Mouse (Mus musculus): Measurements from ENCODE around the gene Aes. TPM values are rescaled to one million over a fixed set of nuclear protein-coding genes. Genes with fewer than 3 reads are reported as not detected.

The Aes gene
- polyA plus RNA-seq, 1 experiment from 2014 or later: 515 TPM

GRCm38 (mm10) chr10:81599630-81600029 is 40.3 kb downstream of the Aes start:
- DNase-seq (ENCODE audit: low spot score) (no peak), ATAC-seq (replicated peaks; ENCODE audit: low FRiP score, low TSS enrichment, low read depth) (no peak)
- H3K4me2 ChIP-seq (ENCODE audit: low read length): no peak overlapping the region
- H3K4me3 ChIP-seq (ENCODE audit: low read depth, low read length): no peak overlapping the region
- 71% methylated on average over 5 of the region's 5 CpGs for WGBS
- H3K27ac ChIP-seq (ENCODE audit: low read depth): no peak overlapping the region
- H3K9me3 ChIP-seq (ENCODE audit: control insufficient read depth, low read length): no peaks in the 10 kb centered on the region
- no peaks in the 10 kb centered on the region for H3K36me3 ChIP-seq (ENCODE audit: control insufficient read depth, insufficient read depth, low read length)
- H3K4me1 ChIP-seq (replicated peaks; ENCODE audit: control insufficient read depth, insufficient read depth, low read length): peaks cover 50% of the 10 kb centered on the region
- H3K27me3 ChIP-seq (replicated peaks; ENCODE audit: control insufficient read depth, insufficient read depth, low read length): 0 out of 2 replicates have a peak, but pooled peaks cover 4% of the 10 kb centered on the region
- H3K9ac ChIP-seq (ENCODE audit: low read length): no peak overlapping the region

GRCm38 (mm10) chr10:81600096-81600495 is 40.8 kb downstream of the Aes start:
- WGBS: 57% methylated on average over 10 of the region's 10 CpGs
- Histone ChIP-seq H3K4me3 (ENCODE audit: low read depth, low read length) (no peak overlapping the region), H3K36me3 (ENCODE audit: control insufficient read depth, insufficient read depth, low read length) (no peaks in the 10 kb centered on the region), H3K27ac (ENCODE audit: low read depth) (no peak overlapping the region), H3K9me3 (ENCODE audit: control insufficient read depth, low read length) (no peaks in the 10 kb centered on the region), H3K9ac (ENCODE audit: low read length) (no peak overlapping the region), H3K4me1 (replicated peaks; ENCODE audit: control insufficient read depth, insufficient read depth, low read length) (peaks cover 52% of the 10 kb centered on the region), H3K4me2 (ENCODE audit: low read length) (no peak overlapping the region; the same call in 1 of the 2 replicates), H3K27me3 (replicated peaks; ENCODE audit: control insufficient read depth, insufficient read depth, low read length) (0 out of 2 replicates have a peak, but pooled peaks cover 2% of the 10 kb centered on the region)
- ATAC-seq (replicated peaks; ENCODE audit: low FRiP score, low TSS enrichment, low read depth) (no peak), DNase-seq (ENCODE audit: low spot score) (no peak)

- ATAC-seq (replicated peaks; ENCODE audit: low FRiP score, low TSS enrichment, low read depth): peak; percentile 89
- Histone ChIP-seq H3K9ac (ENCODE audit: low read length) (no peak within 1 kb of the TSS; the same call in 1 of the 2 replicates), H3K36me3 (ENCODE audit: control insufficient read depth, insufficient read depth, low read length) (no peaks in the 10 kb centered on the region), H3K4me3 (ENCODE audit: low read depth, low read length) (peak within 1 kb of the TSS; percentile 17), H3K27ac (ENCODE audit: low read depth) (peak within 1 kb of the TSS; percentile 27; the same call in 1 of the 2 replicates), H3K27me3 (replicated peaks; ENCODE audit: control insufficient read depth, insufficient read depth, low read length) (no peaks in the 10 kb centered on the region), H3K4me2 (ENCODE audit: low read length) (peak within 1 kb of the TSS; percentile 54), H3K4me1 (replicated peaks; ENCODE audit: control insufficient read depth, insufficient read depth, low read length) (peaks cover 45% of the 10 kb centered on the region), H3K9me3 (ENCODE audit: control insufficient read depth, low read length) (no peaks in the 10 kb centered on the region)
- DNase-seq (ENCODE audit: low spot score): peak; percentile 100
- WGBS: 1% methylated on average over 28 of the region's 28 CpGs
Observed at GRCm38 (mm10) chr10:81600738-81601203, 41.5 kb downstream of the Aes start, which contains the start of gene Tle6. Gene Tle6 (minus strand): TSS chr10:81601073.

GRCm38 (mm10) chr10:81601396-81601905 is 42.2 kb downstream of the Aes start:
- Histone ChIP-seq H3K9ac (ENCODE audit: low read length) (no peak overlapping the region; the same call in 1 of the 2 replicates), H3K36me3 (ENCODE audit: control insufficient read depth, insufficient read depth, low read length) (no peaks in the 10 kb centered on the region), H3K4me1 (replicated peaks; ENCODE audit: control insufficient read depth, insufficient read depth, low read length) (peaks cover 40% of the 10 kb centered on the region), H3K4me3 (ENCODE audit: low read depth, low read length) (0 out of 2 replicates have a peak overlapping the region, but pooled peaks have one; percentile 17), H3K9me3 (ENCODE audit: control insufficient read depth, low read length) (no peaks in the 10 kb centered on the region), H3K27me3 (replicated peaks; ENCODE audit: control insufficient read depth, insufficient read depth, low read length) (no peaks in the 10 kb centered on the region), H3K4me2 (ENCODE audit: low read length) (peak overlapping the region; percentile 54), H3K27ac (ENCODE audit: low read depth) (peak overlapping the region; percentile 27; the same call in 1 of the 2 replicates)
- 27% methylated on average over 7 of the region's 7 CpGs for WGBS
- no peak for ATAC-seq (replicated peaks; ENCODE audit: low FRiP score, low TSS enrichment, low read depth)
- no peak for DNase-seq (ENCODE audit: low spot score)

GRCm38 (mm10) chr10:81602741-81603151 is 43.5 kb downstream of the Aes start:
- H3K27ac ChIP-seq (ENCODE audit: low read depth): no peak overlapping the region
- H3K9me3 ChIP-seq (ENCODE audit: control insufficient read depth, low read length): no peaks in the 10 kb centered on the region
- H3K27me3 ChIP-seq (replicated peaks; ENCODE audit: control insufficient read depth, insufficient read depth, low read length): no peaks in the 10 kb centered on the region
- peaks cover 32% of the 10 kb centered on the region for H3K4me1 ChIP-seq (replicated peaks; ENCODE audit: control insufficient read depth, insufficient read depth, low read length)
- WGBS: 19% methylated on average over 4 of the region's 4 CpGs
- H3K9ac ChIP-seq (ENCODE audit: low read length): no peak overlapping the region
- H3K36me3 ChIP-seq (ENCODE audit: control insufficient read depth, insufficient read depth, low read length): no peaks in the 10 kb centered on the region
- H3K4me2 ChIP-seq (ENCODE audit: low read length): no peak overlapping the region
- H3K4me3 ChIP-seq (ENCODE audit: low read depth, low read length): no peak overlapping the region
- DNase-seq (ENCODE audit: low spot score) (peak; percentile 72), ATAC-seq (replicated peaks; ENCODE audit: low FRiP score, low TSS enrichment, low read depth) (no peak)

GRCm38 (mm10) chr10:81604019-81604967 is 45.0 kb downstream of the Aes start:
- no peak overlapping the region for H3K9ac ChIP-seq (ENCODE audit: low read length)
- no peak overlapping the region for H3K27ac ChIP-seq (ENCODE audit: low read depth)
- no peaks in the 10 kb centered on the region for H3K36me3 ChIP-seq (ENCODE audit: control insufficient read depth, insufficient read depth, low read length)
- H3K4me2 ChIP-seq (ENCODE audit: low read length): peak overlapping the region; percentile 49
- H3K9me3 ChIP-seq (ENCODE audit: control insufficient read depth, low read length): no peaks in the 10 kb centered on the region
- no peak for ATAC-seq (replicated peaks; ENCODE audit: low FRiP score, low TSS enrichment, low read depth)
- WGBS: 76% methylated on average over 12 of the region's 12 CpGs
- H3K4me3 ChIP-seq (ENCODE audit: low read depth, low read length): 0 out of 2 replicates have a peak overlapping the region, but pooled peaks have one; percentile 28
- peaks cover 29% of the 10 kb centered on the region for H3K4me1 ChIP-seq (replicated peaks; ENCODE audit: control insufficient read depth, insufficient read depth, low read length)
- no peaks in the 10 kb centered on the region for H3K27me3 ChIP-seq (replicated peaks; ENCODE audit: control insufficient read depth, insufficient read depth, low read length)
- DNase-seq (ENCODE audit: low spot score): no peak

- ATAC-seq (replicated peaks; ENCODE audit: low FRiP score, low TSS enrichment, low read depth): peak; percentile 1; the same call in 1 of the 2 replicates
Observed at GRCm38 (mm10) chr10:81604968-81605665, 45.8 kb downstream of the Aes start.

GRCm38 (mm10) chr10:81605666-81605973 is 46.3 kb downstream of the Aes start:
- peak overlapping the region; percentile 49 for H3K4me2 ChIP-seq (ENCODE audit: low read length)
- H3K4me3 ChIP-seq (ENCODE audit: low read depth, low read length): peak overlapping the region; percentile 28
- DNase-seq (ENCODE audit: low spot score) (no peak), ATAC-seq (replicated peaks; ENCODE audit: low FRiP score, low TSS enrichment, low read depth) (0 out of 2 replicates have a peak, but pooled peaks have one; percentile 1)
- H3K9me3 ChIP-seq (ENCODE audit: control insufficient read depth, low read length): no peaks in the 10 kb centered on the region
- peak overlapping the region; percentile 88 for H3K27ac ChIP-seq (ENCODE audit: low read depth)
- no peaks in the 10 kb centered on the region for H3K27me3 ChIP-seq (replicated peaks; ENCODE audit: control insufficient read depth, insufficient read depth, low read length)
- H3K36me3 ChIP-seq (ENCODE audit: control insufficient read depth, insufficient read depth, low read length): no peaks in the 10 kb centered on the region
- H3K9ac ChIP-seq (ENCODE audit: low read length): peak overlapping the region; percentile 8; the same call in 1 of the 2 replicates
- WGBS: 2% methylated on average over 14 of the region's 14 CpGs
- peaks cover 25% of the 10 kb centered on the region for H3K4me1 ChIP-seq (replicated peaks; ENCODE audit: control insufficient read depth, insufficient read depth, low read length)

More at GRCm38 (mm10) chr10:81604968-81605665, 45.8 kb downstream of the Aes start:
- Histone ChIP-seq H3K4me3 (ENCODE audit: low read depth, low read length) (peak overlapping the region; percentile 28), H3K27me3 (replicated peaks; ENCODE audit: control insufficient read depth, insufficient read depth, low read length) (no peaks in the 10 kb centered on the region), H3K4me2 (ENCODE audit: low read length) (peak overlapping the region; percentile 49), H3K9ac (ENCODE audit: low read length) (peak overlapping the region; percentile 8; the same call in 1 of the 2 replicates), H3K9me3 (ENCODE audit: control insufficient read depth, low read length) (no peaks in the 10 kb centered on the region), H3K4me1 (replicated peaks; ENCODE audit: control insufficient read depth, insufficient read depth, low read length) (peaks cover 29% of the 10 kb centered on the region), H3K27ac (ENCODE audit: low read depth) (peak overlapping the region; percentile 88), H3K36me3 (ENCODE audit: control insufficient read depth, insufficient read depth, low read length) (no peaks in the 10 kb centered on the region)
- DNase-seq (ENCODE audit: low spot score): peak; percentile 94
- WGBS: 19% methylated on average over 29 of the region's 29 CpGs
